Mouse (Mus musculus): Measurements from ENCODE around the gene Ehf. TPM values are rescaled to one million over a fixed set of nuclear protein-coding genes. Genes with fewer than 3 reads are reported as not detected.

The Ehf gene
- total RNA-seq, 2 experiments from 2014 or later = 0.23 TPM; not detected in 1

GRCm38 (mm10) chr2:103324320-103324719, 21.2 kb upstream of the Ehf start:
- H3K27ac ChIP-seq = no peak overlapping the region
- TF ChIP-seq CTCF (IDR thresholded peaks at IDR 0.05) = no peak
- no peak overlapping the region for H3K4me3 ChIP-seq
- intact Hi-C loops (cut with DNase I) = no loop called here
- no peak for DNase-seq

GRCm38 (mm10) chr2:103322171-103322570, 19.1 kb upstream of the Ehf start:
- Histone ChIP-seq H3K4me3 (no peak overlapping the region), H3K27ac (no peak overlapping the region)
- DNase-seq = no peak
- intact Hi-C loops (cut with DNase I) = no loop called here
- TF ChIP-seq CTCF (IDR thresholded peaks at IDR 0.05) = no peak

GRCm38 (mm10) chr2:103321638-103322037, 18.6 kb upstream of the Ehf start:
- DNase-seq = no peak
- H3K27ac ChIP-seq = no peak overlapping the region
- no peak overlapping the region for H3K4me3 ChIP-seq
- intact Hi-C loops (cut with DNase I) = no loop called here
- no peak for TF ChIP-seq CTCF (IDR thresholded peaks at IDR 0.05)

- no peak overlapping the region for H3K27ac ChIP-seq
- intact Hi-C loops (cut with DNase I) = no loop called here
- DNase-seq = no peak
- no peak for TF ChIP-seq CTCF (IDR thresholded peaks at IDR 0.05)
- H3K4me3 ChIP-seq = no peak overlapping the region
Observed at GRCm38 (mm10) chr2:103314002-103314401, 10.9 kb upstream of the Ehf start.

- Histone ChIP-seq H3K4me3 (no peak overlapping the region), H3K27ac (no peak overlapping the region)
- intact Hi-C loops (cut with DNase I) = no loop called here
- DNase-seq = no peak
- no peak for TF ChIP-seq CTCF (IDR thresholded peaks at IDR 0.05)
Observed at GRCm38 (mm10) chr2:103312640-103313039, 9.6 kb upstream of the Ehf start.

GRCm38 (mm10) chr2:103310663-103311062, 7.6 kb upstream of the Ehf start:
- TF ChIP-seq CTCF (IDR thresholded peaks at IDR 0.05) = no peak
- no peak overlapping the region for H3K4me3 ChIP-seq
- DNase-seq = no peak
- H3K27ac ChIP-seq = no peak overlapping the region
- intact Hi-C loops (cut with DNase I) = no loop called here

- DNase-seq = no peak
- TF ChIP-seq CTCF (IDR thresholded peaks at IDR 0.05) = no peak
- H3K4me3 ChIP-seq = no peak overlapping the region
- no peak overlapping the region for H3K27ac ChIP-seq
- intact Hi-C loops (cut with DNase I) = no loop called here
Observed at GRCm38 (mm10) chr2:103306686-103307085, 3.6 kb upstream of the Ehf start.

- DNase-seq = no peak
- no peak overlapping the region for H3K27ac ChIP-seq
- no peak overlapping the region for H3K4me3 ChIP-seq
- intact Hi-C loops (cut with DNase I) = no loop called here
- TF ChIP-seq CTCF (IDR thresholded peaks at IDR 0.05) = no peak
Observed at GRCm38 (mm10) chr2:103302669-103303068, 409 bp downstream of the Ehf start.

- Histone ChIP-seq H3K27ac (no peak overlapping the region), H3K4me3 (no peak overlapping the region)
- no peak for TF ChIP-seq CTCF (IDR thresholded peaks at IDR 0.05)
- intact Hi-C loops (cut with DNase I) = no loop called here
- no peak for DNase-seq
Observed at GRCm38 (mm10) chr2:103298711-103299463, 4.2 kb downstream of the Ehf start.

- intact Hi-C loops (cut with DNase I) = no loop called here
- no peak for DNase-seq
- Histone ChIP-seq H3K4me3 (no peak overlapping the region), H3K27ac (no peak overlapping the region)
- no peak for TF ChIP-seq CTCF (IDR thresholded peaks at IDR 0.05)
Observed at GRCm38 (mm10) chr2:103294526-103294925, 8.6 kb downstream of the Ehf start.

GRCm38 (mm10) chr2:103293751-103294150, 9.3 kb downstream of the Ehf start:
- DNase-seq = no peak
- no peak overlapping the region for H3K27ac ChIP-seq
- no peak overlapping the region for H3K4me3 ChIP-seq
- no peak for TF ChIP-seq CTCF (IDR thresholded peaks at IDR 0.05)
- intact Hi-C loops (cut with DNase I) = no loop called here

- no peak overlapping the region for H3K4me3 ChIP-seq
- TF ChIP-seq CTCF (IDR thresholded peaks at IDR 0.05) = no peak
- no peak overlapping the region for H3K27ac ChIP-seq
- no peak for DNase-seq
- intact Hi-C loops (cut with DNase I) = no loop called here
Observed at GRCm38 (mm10) chr2:103293214-103293613, 9.9 kb downstream of the Ehf start.

- no peak overlapping the region for H3K4me3 ChIP-seq
- intact Hi-C loops (cut with DNase I) = no loop called here
- no peak for DNase-seq
- H3K27ac ChIP-seq = no peak overlapping the region
- no peak for TF ChIP-seq CTCF (IDR thresholded peaks at IDR 0.05)
Observed at GRCm38 (mm10) chr2:103290705-103291269, 12.3 kb downstream of the Ehf start.

GRCm38 (mm10) chr2:103290167-103290566, 12.9 kb downstream of the Ehf start:
- intact Hi-C loops (cut with DNase I) = no loop called here
- Histone ChIP-seq H3K4me3 (no peak overlapping the region), H3K27ac (no peak overlapping the region)
- no peak for DNase-seq
- no peak for TF ChIP-seq CTCF (IDR thresholded peaks at IDR 0.05)

Measured in gastrocnemius, adult 2 months (tissue).